Mouse (Mus musculus) thymus, postnatal 25 days (tissue): Measurements from ENCODE around the gene Cyp2d10.
"Not testable (repeated sequence)": the region's sequence is repeated elsewhere in the genome, so short reads cannot be mapped to it uniquely, and the experiment has no call there.

Experiments
- DNase-seq: peaks from one replicate; pipeline ENCODE4 v3.0.0; 2022

The Cyp2d10 gene

GRCm38 (mm10) chr15:82406981-82407380 lies at the start of gene Cyp2d10:
Gene Cyp2d10, minus strand, starts transcription at chr15:82407195.
- no peak for DNase-seq

- DNase-seq: not testable (repeated sequence)
Observed at GRCm38 (mm10) chr15:82456086-82456790, 49.2 kb upstream of the Cyp2d10 start.

GRCm38 (mm10) chr15:82453501-82453900 lies 46.5 kb upstream of the Cyp2d10 start:
- DNase-seq: not testable (repeated sequence)

- not testable (repeated sequence) for DNase-seq
Observed at GRCm38 (mm10) chr15:82452133-82452532, 45.1 kb upstream of the Cyp2d10 start.

- DNase-seq: not testable (repeated sequence)
Observed at GRCm38 (mm10) chr15:82450045-82450444, 43.0 kb upstream of the Cyp2d10 start.

GRCm38 (mm10) chr15:82445196-82445595 lies 38.2 kb upstream of the Cyp2d10 start:
- no peak for DNase-seq

- no peak for DNase-seq
Observed at GRCm38 (mm10) chr15:82443658-82444057, 36.7 kb upstream of the Cyp2d10 start.

- DNase-seq: no peak
Observed at GRCm38 (mm10) chr15:82437975-82438617, 31.1 kb upstream of the Cyp2d10 start.

GRCm38 (mm10) chr15:82435606-82436005 lies 28.6 kb upstream of the Cyp2d10 start:
- no peak for DNase-seq

GRCm38 (mm10) chr15:82435011-82435410 lies 28.0 kb upstream of the Cyp2d10 start:
- no peak for DNase-seq

GRCm38 (mm10) chr15:82434541-82434940 lies 27.5 kb upstream of the Cyp2d10 start:
- no peak for DNase-seq

GRCm38 (mm10) chr15:82433621-82434020 lies 26.6 kb upstream of the Cyp2d10 start:
- DNase-seq: no peak

- no peak for DNase-seq
Observed at GRCm38 (mm10) chr15:82433137-82433536, 26.1 kb upstream of the Cyp2d10 start, which contains the start of gene Cyp2d9. Gene Cyp2d9, plus strand, starts transcription at chr15:82433437.

GRCm38 (mm10) chr15:82423471-82423870 lies 16.5 kb upstream of the Cyp2d10 start:
- DNase-seq: no peak

- no peak for DNase-seq
Observed at GRCm38 (mm10) chr15:82422935-82423334, 15.9 kb upstream of the Cyp2d10 start.

- DNase-seq: no peak
Observed at GRCm38 (mm10) chr15:82418616-82419015, 11.6 kb upstream of the Cyp2d10 start.

- peak; percentile 78 for DNase-seq
Observed at GRCm38 (mm10) chr15:82416797-82417789, 10.1 kb upstream of the Cyp2d10 start.

- no peak for DNase-seq
Observed at GRCm38 (mm10) chr15:82407536-82407935, 541 bp upstream of the Cyp2d10 start.

- DNase-seq: no peak
Observed at GRCm38 (mm10) chr15:82404163-82404562, 2.8 kb downstream of the Cyp2d10 start.

GRCm38 (mm10) chr15:82403606-82404005 lies 3.4 kb downstream of the Cyp2d10 start:
- no peak for DNase-seq

GRCm38 (mm10) chr15:82402741-82403140 lies 4.3 kb downstream of the Cyp2d10 start:
- DNase-seq: no peak

GRCm38 (mm10) chr15:82402106-82402505 lies 4.9 kb downstream of the Cyp2d10 start:
- DNase-seq: no peak

- DNase-seq: no peak
Observed at GRCm38 (mm10) chr15:82401516-82401915, 5.5 kb downstream of the Cyp2d10 start.
